Mouse (Mus musculus): ENCODE measurements at regions not wholly inside any gene's neighbourhood (a gene's known extent, or its start where the extent isn't known, plus 50 kb on each side); places are given as distances from the start of the nearest gene placed in this dataset.

- no peak for DNase-seq (ENCODE audit: low read depth, low spot score)
These were observed 409.2 kb upstream of the Klf4 start for GRCm38 (mm10) chr4:55941423-55941822.

DNA sequence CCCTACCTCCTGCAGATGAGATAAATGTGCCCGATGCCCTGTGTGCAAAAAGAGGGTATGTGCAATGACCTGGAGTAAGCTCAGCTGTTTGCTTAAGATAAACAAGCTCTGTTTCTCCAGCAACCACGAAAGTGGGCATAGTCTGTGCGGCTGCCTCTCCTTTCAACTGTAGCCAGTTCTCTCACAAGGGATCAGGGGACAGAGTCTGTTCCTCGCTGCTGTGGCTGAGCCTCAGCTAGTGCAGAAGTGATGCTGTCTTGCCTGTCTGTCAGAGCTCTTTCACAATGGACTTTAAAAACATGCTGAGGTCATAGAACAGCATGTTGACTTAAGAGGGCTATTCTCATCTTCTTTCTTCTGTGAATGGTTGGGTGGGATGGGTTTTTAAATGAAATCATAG, 406.1 kb upstream of the Klf4 start:
- no peak for DNase-seq (ENCODE audit: low read depth, low spot score)

GRCm38 (mm10) chr4:55937833-55938232, 405.6 kb upstream of the Klf4 start:
- DNase-seq (ENCODE audit: low read depth, low spot score), result no peak

DNA sequence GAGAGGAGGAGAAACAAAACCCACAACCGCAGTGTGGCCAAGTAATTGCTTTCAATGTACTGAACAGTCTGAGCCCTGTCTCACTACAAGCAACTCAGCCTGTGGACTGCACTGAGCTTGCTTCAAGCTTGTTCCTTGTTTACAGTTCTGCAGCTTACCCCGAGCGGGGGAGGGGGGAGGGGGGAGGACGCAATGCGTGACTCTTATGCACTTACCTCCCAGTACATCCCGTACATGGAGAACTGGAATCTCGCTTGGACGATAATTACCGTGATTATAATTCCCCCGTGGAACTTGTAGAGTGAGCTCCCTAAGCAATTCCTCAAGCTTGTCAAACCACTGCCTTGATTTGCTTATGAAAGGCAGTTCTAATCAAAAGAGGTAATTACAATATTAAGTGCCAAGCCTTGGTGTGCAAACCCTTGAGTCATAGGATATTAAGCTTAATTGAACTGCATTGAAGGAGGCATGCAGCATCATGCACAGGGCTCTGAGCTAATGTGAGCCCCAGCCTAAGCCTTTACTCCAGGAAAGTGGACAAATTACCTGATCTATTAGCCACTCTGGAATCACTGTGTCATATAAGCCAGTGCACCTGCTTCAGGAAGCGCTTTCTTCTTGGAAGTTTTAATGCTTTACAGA, 397.0 kb upstream of the Klf4 start:
- no peak for DNase-seq (ENCODE audit: low read depth, low spot score)

- no peak for DNase-seq (ENCODE audit: low read depth, low spot score)
These were observed 396.4 kb upstream of the Klf4 start for GRCm38 (mm10) chr4:55928670-55929069.

DNA sequence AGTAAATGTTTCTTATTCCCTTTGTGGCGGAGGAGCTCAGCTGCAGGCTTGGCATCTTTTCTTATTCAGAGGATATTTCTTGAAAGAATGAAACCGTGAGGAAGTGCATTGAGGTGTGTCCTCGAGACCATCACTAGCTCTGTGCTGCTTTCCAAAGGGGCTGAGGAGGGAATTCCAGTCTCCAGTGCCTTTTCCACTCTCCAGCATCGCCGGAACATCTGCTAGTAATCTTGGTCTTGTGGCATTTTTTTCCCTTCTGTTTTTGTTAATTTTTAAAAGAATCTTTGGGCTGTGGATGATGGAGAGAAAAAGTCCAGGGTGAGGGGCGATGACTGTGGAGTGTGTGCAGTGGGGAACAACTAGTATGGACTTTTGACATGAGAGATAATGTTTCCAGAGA, 395.9 kb upstream of the Klf4 start:
- DNase-seq (ENCODE audit: low read depth, low spot score), result no peak

DNA sequence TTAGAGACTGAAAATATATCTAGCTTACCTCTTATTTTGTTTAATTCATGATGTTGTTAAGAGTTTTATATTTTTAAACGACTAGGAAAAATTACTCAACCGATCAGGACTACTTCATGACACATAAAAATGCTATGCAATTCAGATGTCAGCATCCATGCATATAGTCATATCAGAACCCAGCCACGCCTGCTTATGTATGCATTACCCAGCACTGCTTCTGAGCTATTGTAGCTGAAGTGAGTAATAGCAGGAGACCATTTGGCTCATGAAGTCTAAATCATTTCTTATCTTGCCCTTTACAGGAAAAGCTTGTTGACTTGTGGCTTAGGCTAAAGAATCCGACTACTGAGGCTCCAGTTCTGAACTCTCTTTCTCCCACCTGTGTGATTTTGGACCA, 395.1 kb upstream of the Klf4 start:
- DNase-seq (ENCODE audit: low read depth, low spot score), result no peak

GRCm38 (mm10) chr4:55924974-55925373, 392.7 kb upstream of the Klf4 start:
- no peak for DNase-seq (ENCODE audit: low read depth, low spot score)

DNA sequence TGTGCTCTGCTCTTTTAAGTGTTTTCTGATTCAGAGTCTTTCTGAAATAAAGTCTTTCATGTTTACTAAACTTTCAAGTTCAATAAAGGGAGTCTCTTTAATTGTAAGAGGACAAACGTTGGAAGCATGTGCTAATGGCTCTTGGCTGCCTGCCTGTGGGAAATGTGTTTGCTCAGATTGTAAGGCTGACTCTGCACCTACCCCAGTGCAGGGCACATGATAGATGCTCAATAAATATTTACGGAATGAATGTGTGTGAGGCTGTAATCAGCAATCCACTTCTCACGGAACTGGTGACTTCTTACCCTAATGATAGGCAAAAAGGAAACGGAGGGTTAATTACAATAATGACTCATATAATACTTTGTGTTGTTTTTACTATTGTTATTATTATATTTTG, 389.0 kb upstream of the Klf4 start:
- DNase-seq (ENCODE audit: low read depth, low spot score), result no peak

GRCm38 (mm10) chr4:55894116-55894885, 362.0 kb upstream of the Klf4 start:
- DNase-seq (ENCODE audit: low read depth, low spot score), result no peak

GRCm38 (mm10) chr4:55891656-55892055, 359.4 kb upstream of the Klf4 start:
- no peak for DNase-seq (ENCODE audit: low read depth, low spot score)

GRCm38 (mm10) chr4:55887581-55887980, 355.3 kb upstream of the Klf4 start:
- no peak for DNase-seq (ENCODE audit: low read depth, low spot score)

DNA sequence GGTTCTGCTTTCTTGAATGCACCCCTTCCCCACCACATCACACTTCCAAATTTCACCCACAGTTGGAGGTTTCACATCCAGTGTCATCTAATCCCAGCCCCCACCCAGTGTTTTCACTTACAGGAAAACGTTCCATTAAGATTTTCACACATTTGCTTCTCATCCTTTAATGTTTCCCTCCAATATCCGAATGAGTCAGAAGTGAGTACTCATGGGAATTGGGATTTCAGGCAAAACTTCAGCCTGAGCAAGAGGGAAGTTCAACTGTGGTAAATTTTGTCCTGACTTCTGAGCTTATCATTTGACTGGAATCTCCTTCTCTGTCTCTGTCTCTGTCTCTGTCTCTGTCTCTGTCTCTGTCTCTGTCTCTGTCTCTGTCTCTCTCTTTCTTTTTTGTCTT, 350.3 kb upstream of the Klf4 start:
- DNase-seq (ENCODE audit: low read depth, low spot score), result no peak

DNA sequence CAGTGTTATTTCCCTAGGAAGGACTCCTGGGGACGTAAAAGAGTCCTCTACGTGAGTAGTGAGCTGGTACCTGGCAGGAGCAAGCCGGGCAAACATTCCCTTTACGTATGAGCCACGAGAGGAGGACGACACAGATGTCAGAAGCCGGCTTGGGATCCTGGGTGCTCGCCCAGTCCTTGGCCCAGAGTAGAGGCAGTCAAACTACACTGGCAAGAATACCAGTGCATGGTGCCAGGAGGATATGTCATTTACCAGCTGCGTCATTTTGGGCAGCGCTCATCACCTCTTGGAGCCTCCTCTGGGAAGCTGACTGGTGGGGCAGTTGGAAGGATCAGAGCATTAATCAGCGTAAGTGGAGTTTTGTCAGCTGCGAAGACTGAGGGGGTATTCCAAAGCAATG, 343.0 kb upstream of the Klf4 start:
- DNase-seq (ENCODE audit: low read depth, low spot score), result no peak

GRCm38 (mm10) chr4:55874875-55875274, 342.6 kb upstream of the Klf4 start:
- no peak for DNase-seq (ENCODE audit: low read depth, low spot score)

- no peak for DNase-seq (ENCODE audit: low read depth, low spot score)
These were observed 342.0 kb upstream of the Klf4 start for GRCm38 (mm10) chr4:55874276-55874675.

DNA sequence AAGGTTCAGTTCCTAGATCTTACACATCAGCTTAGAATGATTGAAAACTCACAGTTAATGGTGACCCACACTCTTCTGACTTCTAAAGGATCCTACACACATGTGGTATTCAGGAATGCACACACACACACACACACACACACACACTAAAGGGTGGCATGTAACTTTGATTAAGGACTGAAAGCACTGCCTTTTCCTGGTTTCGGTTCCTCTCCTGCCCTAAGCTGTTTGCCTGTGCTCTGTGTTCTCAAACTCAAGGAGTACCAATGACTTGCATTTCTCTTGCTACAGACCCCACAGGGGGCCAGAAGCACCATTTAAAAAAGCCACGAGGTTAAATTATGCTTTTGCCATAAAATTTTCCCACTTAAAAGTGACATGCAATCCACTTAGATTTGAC, 327.8 kb upstream of the Klf4 start:
- no peak for DNase-seq (ENCODE audit: low read depth, low spot score)

DNA sequence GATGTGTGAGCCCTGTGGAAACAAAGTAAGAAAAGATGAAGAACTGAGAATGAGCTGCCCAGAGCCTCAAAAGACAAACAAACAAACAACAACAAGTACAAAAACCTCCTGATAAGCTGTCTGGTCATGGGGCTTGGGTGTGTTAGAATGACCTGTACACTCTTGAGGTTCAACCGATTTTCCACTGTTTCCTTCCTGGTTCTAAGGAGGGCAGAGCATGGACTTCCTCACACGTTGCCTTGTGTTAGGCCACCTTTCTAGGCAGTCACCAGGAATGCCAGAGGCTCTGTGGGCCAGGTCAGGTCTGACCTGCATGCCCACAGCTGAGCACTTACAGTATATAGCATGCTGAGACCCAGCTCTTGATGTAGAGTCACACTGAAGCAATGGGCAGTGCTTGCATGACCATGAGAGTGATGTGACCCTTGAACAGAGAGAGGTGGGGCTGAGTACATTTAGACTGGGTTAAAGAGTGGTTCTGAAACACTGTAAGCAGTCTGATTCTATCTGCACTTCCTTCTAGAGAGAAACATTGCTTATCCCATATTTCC, 327.0 kb upstream of the Klf4 start:
- no peak for DNase-seq (ENCODE audit: low read depth, low spot score)

DNA sequence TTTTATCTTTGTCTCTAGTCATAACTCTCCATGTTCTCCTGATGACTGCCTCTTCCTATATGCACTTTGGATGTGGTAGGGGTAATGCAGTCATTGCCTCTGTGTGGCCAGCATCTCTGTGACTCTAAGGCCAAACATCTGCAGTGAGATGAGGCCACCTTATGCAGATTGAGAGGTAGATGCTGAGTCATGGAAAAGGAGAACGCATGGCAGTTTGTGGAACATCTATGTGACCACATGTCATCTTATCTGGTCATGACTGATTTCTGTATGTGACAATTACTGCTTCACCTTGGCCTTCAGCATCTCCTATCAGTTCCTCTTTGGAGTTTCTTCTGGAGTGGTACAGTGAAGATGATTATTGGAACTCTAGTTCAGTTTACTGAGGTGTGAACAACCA, 319.2 kb upstream of the Klf4 start:
- DNase-seq (ENCODE audit: low read depth, low spot score), result no peak

- no peak for DNase-seq (ENCODE audit: low read depth, low spot score)
These were observed 318.8 kb upstream of the Klf4 start for GRCm38 (mm10) chr4:55851027-55851426.

DNA sequence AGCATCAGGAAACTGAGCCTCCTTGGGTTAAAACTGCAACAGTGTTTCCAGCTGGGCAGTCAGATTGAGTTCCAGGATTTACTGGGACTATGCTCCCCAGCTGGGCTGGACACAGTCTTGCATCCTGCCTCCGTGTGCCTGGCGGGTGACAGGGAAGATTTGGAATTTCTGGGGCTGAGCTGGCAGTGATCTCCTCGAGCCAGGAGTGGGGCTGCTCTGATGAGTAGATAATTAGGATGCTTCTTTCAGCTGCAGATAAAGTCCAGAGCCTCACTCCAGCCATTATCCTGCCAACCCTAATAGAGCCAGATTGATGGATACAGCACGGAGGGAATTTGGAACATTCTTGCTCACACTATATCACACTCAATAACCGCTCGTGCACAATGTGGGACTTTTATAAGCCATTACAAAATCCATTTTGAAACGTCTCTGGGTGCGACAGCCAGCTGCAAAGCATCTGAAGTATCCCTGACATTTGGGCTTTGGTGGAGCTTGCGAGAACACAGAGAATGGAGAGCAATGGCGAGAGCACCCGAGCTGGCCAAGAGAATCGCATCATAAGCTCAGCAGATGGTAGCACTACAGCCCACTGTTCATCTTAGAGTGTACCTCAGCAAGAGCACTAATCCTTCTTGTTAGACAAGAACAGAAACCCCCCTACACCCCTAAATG, 311.6 kb upstream of the Klf4 start:
- DNase-seq (ENCODE audit: low read depth, low spot score), result no peak

GRCm38 (mm10) chr4:55838568-55838967, 306.3 kb upstream of the Klf4 start:
- no peak for DNase-seq (ENCODE audit: low read depth, low spot score)

Data from CD4-positive helper T cell, adult 2 months (primary cell).